Mouse (Mus musculus) B cell, adult 2 months (primary cell): Measurements from ENCODE around the gene Psmd13.
A peak's percentile ranks its signal among the peaks of the same experiment; 100 is the strongest.

ENCODE experiments used
- DNase-seq, 2 experiments: peaks; one replicate each; pipeline ENCODE4 v3.0.0; 2022

Psmd13 gene

GRCm38 (mm10) chr7:140881696-140882468 is at the start of gene Psmd13, which contains the start of gene Sirt3:
TSS of gene Psmd13 (plus strand) at chr7:140881968.
TSS of gene Sirt3 (minus strand) at chr7:140882309.
- DNase-seq, result peak; percentile 94 to 95

- no peak for DNase-seq
Measured at GRCm38 (mm10) chr7:140833341-140833740, 48.4 kb upstream of the Psmd13 start.

GRCm38 (mm10) chr7:140834968-140835757 is 46.6 kb upstream of the Psmd13 start, which contains the start of gene Urah:
TSS of gene Urah (plus strand) at chr7:140835018.
- DNase-seq, result no peak

- DNase-seq, result no peak
Measured at GRCm38 (mm10) chr7:140835758-140836087, 46.0 kb upstream of the Psmd13 start.

GRCm38 (mm10) chr7:140836243-140837115 is 45.3 kb upstream of the Psmd13 start:
- no peak for DNase-seq

- DNase-seq, result no peak
Measured at GRCm38 (mm10) chr7:140839556-140839955, 42.2 kb upstream of the Psmd13 start.

- DNase-seq, result no peak
Measured at GRCm38 (mm10) chr7:140840750-140841735, 40.7 kb upstream of the Psmd13 start.

GRCm38 (mm10) chr7:140843806-140844205 is 38.0 kb upstream of the Psmd13 start:
- no peak for DNase-seq

- peak; percentile 95 for DNase-seq
Measured at GRCm38 (mm10) chr7:140844905-140845665, 36.7 kb upstream of the Psmd13 start, which contains the start of gene Scgb1c1. TSS of gene Scgb1c1 (plus strand) at chr7:140845547.

GRCm38 (mm10) chr7:140845683-140846082 is 36.1 kb upstream of the Psmd13 start:
- DNase-seq, result no peak

- DNase-seq, result no peak
Measured at GRCm38 (mm10) chr7:140846676-140847075, 35.1 kb upstream of the Psmd13 start.

GRCm38 (mm10) chr7:140847755-140848580 is 33.8 kb upstream of the Psmd13 start, which contains the start of gene Odf3:
TSS of gene Odf3 (plus strand) at chr7:140847805.
- DNase-seq, result no peak

- no peak for DNase-seq
Measured at GRCm38 (mm10) chr7:140848591-140848990, 33.2 kb upstream of the Psmd13 start.

GRCm38 (mm10) chr7:140851916-140852315 is 29.9 kb upstream of the Psmd13 start:
- DNase-seq, result no peak

- no peak for DNase-seq
Measured at GRCm38 (mm10) chr7:140853386-140853785, 28.4 kb upstream of the Psmd13 start.

GRCm38 (mm10) chr7:140854483-140854882 is 27.3 kb upstream of the Psmd13 start:
- DNase-seq, result no peak

- DNase-seq, result no peak
Measured at GRCm38 (mm10) chr7:140855181-140855580, 26.6 kb upstream of the Psmd13 start.

GRCm38 (mm10) chr7:140855860-140856784 is 25.6 kb upstream of the Psmd13 start, which contains the start of gene Gm45785:
TSS of gene Gm45785 (minus strand) at chr7:140856331.
- DNase-seq, result peak; percentile 68 to 72
